Mouse (Mus musculus): ENCODE measurements around the gene Mapkapk2. TPM values are rescaled to one million over a fixed set of nuclear protein-coding genes. Genes with fewer than 3 reads are reported as not detected.

The Mapkapk2 gene
- polyA plus RNA-seq, 1 experiment from 2014 or later: 10.8 TPM

DNA sequence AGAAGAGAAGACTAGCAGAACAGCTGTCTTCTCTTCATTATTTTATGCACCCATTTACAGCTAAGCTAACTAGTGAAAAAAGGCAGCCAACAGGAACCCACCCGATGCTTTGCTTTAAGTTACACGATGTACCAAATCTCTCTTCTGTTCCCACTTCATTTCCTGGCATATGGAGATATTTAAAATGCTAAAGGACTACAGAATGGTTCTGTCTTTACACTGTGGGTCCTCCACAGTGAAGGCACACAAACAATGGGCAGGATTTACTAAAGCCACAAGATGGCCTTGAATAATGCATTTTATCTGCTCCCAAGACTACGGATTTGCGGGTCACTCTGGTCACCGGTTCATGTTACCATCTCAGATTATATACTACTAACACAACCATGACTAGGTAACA lies 39.5 kb upstream of the Mapkapk2 start:
- no peaks in the 10 kb centered on the region for H3K27me3 ChIP-seq (ENCODE audit: control insufficient read depth, insufficient read depth, low read depth, low read length)
- peak overlapping the region; percentile 45 for H3K9ac ChIP-seq (ENCODE audit: low read depth, low read length)
- 12% methylated on average over 5 of the region's 5 CpGs for WGBS (ENCODE audit: insufficient replicate concordance)
- H3K4me1 ChIP-seq (ENCODE audit: control insufficient read depth, low read depth, low read length): peaks cover 27% of the 10 kb centered on the region
- peak overlapping the region; percentile 95 for H3K4me3 ChIP-seq (ENCODE audit: low read depth, low read length)
- no peak for ATAC-seq (ENCODE audit: low read depth)
- H3K27ac ChIP-seq (ENCODE audit: low read length): peak overlapping the region; percentile 76
- H3K4me2 ChIP-seq (ENCODE audit: low read depth, low read length): peak overlapping the region; percentile 77
- H3K36me3 ChIP-seq (ENCODE audit: control insufficient read depth, insufficient read depth): no peaks in the 10 kb centered on the region; the same call in 1 of the 2 replicates
- no peaks in the 10 kb centered on the region for H3K9me3 ChIP-seq (replicated peaks; ENCODE audit: control insufficient read depth, low read length)

DNA sequence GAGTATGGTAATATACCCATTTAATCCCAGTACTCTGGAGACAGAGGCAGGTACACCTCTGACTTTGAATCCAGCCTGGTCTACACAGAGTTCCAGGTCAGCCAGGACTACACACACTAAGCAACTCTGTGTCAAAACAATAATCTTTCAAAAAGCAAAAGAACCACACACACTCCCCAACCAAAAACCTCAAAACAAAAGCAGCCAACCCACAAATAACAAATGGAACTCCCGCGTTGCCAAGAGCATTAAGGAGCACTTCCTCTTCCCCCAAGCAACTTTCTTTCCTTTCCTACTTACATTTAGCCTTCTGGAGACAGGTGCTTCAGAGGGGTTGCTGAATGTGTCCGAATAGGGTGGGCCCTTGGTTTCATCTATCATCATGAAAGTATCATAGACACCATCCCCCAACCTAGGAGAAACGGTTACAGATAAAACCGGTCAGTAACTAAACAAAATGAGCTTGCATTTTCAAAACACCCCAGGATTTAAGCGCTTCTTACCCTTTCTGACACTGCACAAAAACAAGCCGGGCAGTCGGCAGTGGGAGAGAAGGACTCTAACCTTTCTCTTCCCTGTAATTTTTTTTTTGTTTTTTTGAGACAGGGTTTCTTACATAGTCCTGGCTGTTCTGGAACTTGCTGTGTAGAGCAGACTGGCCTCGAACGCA lies 38.5 kb upstream of the Mapkapk2 start:
- Histone ChIP-seq H3K27me3 (ENCODE audit: control insufficient read depth, insufficient read depth, low read depth, low read length) (no peaks in the 10 kb centered on the region), H3K4me3 (ENCODE audit: low read depth, low read length) (peak overlapping the region; percentile 95), H3K36me3 (ENCODE audit: control insufficient read depth, insufficient read depth) (no peaks in the 10 kb centered on the region; the same call in 1 of the 2 replicates), H3K9ac (ENCODE audit: low read depth, low read length) (peak overlapping the region; percentile 45), H3K9me3 (replicated peaks; ENCODE audit: control insufficient read depth, low read length) (no peaks in the 10 kb centered on the region), H3K4me2 (ENCODE audit: low read depth, low read length) (peak overlapping the region; percentile 77), H3K27ac (ENCODE audit: low read length) (peak overlapping the region; percentile 76), H3K4me1 (ENCODE audit: control insufficient read depth, low read depth, low read length) (peaks cover 27% of the 10 kb centered on the region)
- peak; percentile 22 for ATAC-seq (ENCODE audit: low read depth)
- WGBS (ENCODE audit: insufficient replicate concordance): 20% methylated on average over 10 of the region's 10 CpGs

DNA sequence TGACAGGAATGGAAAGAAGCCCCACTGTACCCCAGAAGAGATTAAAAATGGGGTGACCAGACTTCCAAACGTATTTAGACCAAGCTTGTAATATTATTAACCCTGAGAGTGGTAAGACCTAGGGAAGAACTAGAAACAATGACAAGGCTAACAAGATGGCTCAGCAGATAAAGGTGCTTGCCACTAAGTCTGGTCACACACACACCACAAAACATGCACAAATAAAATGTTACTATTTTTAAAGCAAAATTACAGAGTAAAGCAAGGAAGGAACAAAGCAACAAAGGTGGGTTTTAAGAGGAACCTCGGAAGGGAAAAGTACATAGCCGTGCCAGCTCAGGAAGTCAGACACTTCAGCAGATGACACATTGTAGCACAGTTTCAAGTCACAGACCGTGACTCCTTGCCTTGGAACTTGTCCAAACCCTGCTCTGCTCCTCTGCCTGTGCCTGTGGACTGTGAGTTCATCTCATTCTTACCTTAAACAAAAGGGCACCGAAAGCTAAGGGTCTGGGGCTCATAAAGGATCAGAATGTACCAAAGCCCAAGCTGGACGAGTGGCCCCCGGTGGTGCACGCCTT lies 37.4 kb upstream of the Mapkapk2 start:
- 34% methylated on average over 8 of the region's 8 CpGs for WGBS (ENCODE audit: insufficient replicate concordance)
- peak overlapping the region; percentile 71 for H3K27ac ChIP-seq (ENCODE audit: low read length)
- peaks cover 7% of the 10 kb centered on the region for H3K36me3 ChIP-seq (ENCODE audit: control insufficient read depth, insufficient read depth)
- ATAC-seq (ENCODE audit: low read depth): no peak
- peaks cover 27% of the 10 kb centered on the region for H3K4me1 ChIP-seq (ENCODE audit: control insufficient read depth, low read depth, low read length)
- peak overlapping the region; percentile 95 for H3K4me3 ChIP-seq (ENCODE audit: low read depth, low read length)
- H3K9me3 ChIP-seq (replicated peaks; ENCODE audit: control insufficient read depth, low read length): no peaks in the 10 kb centered on the region
- H3K9ac ChIP-seq (ENCODE audit: low read depth, low read length): peak overlapping the region; percentile 45
- H3K4me2 ChIP-seq (ENCODE audit: low read depth, low read length): peak overlapping the region; percentile 77
- H3K27me3 ChIP-seq (ENCODE audit: control insufficient read depth, insufficient read depth, low read depth, low read length): no peaks in the 10 kb centered on the region

DNA sequence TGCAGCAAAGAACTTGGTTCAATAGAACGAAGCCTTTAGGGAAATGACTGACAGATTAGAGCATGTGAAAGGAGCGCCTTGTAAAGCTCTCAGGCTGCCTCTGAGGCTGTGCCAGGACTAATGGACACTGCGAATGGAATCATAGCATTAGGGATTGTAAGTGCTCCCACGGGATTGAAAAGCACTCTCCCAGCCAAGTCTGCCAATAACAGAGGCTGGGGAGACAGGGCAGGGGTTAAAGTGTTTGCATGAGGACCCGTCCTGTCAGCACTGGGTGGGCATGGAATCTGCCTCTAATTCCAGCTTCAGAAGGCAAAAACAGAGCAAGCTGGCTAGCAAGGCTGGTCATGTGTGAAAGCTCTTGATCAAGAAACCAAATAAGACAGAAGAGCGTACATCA lies 36.6 kb upstream of the Mapkapk2 start:
- Histone ChIP-seq H3K36me3 (ENCODE audit: control insufficient read depth, insufficient read depth) (peaks cover 16% of the 10 kb centered on the region), H3K4me3 (ENCODE audit: low read depth, low read length) (peak overlapping the region; percentile 95), H3K4me1 (ENCODE audit: control insufficient read depth, low read depth, low read length) (peaks cover 23% of the 10 kb centered on the region), H3K9me3 (replicated peaks; ENCODE audit: control insufficient read depth, low read length) (no peaks in the 10 kb centered on the region), H3K4me2 (ENCODE audit: low read depth, low read length) (peak overlapping the region; percentile 77), H3K27ac (ENCODE audit: low read length) (0 out of 2 replicates have a peak overlapping the region, but pooled peaks have one; percentile 29), H3K27me3 (ENCODE audit: control insufficient read depth, insufficient read depth, low read depth, low read length) (no peaks in the 10 kb centered on the region), H3K9ac (ENCODE audit: low read depth, low read length) (peak overlapping the region; percentile 31; the same call in 1 of the 2 replicates)
- WGBS (ENCODE audit: insufficient replicate concordance): 83% methylated on average over 6 of the region's 6 CpGs
- no peak for ATAC-seq (ENCODE audit: low read depth)

- 10% methylated on average over 11 of the region's 11 CpGs for WGBS (ENCODE audit: insufficient replicate concordance)
These were observed 28.5 kb upstream of the Mapkapk2 start for GRCm38 (mm10) chr1:131125987-131126744.

GRCm38 (mm10) chr1:131123522-131124265 lies 26.1 kb upstream of the Mapkapk2 start:
- Histone ChIP-seq H3K27ac (ENCODE audit: low read length) (no peak overlapping the region), H3K4me2 (ENCODE audit: low read depth, low read length) (no peak overlapping the region), H3K9ac (ENCODE audit: low read depth, low read length) (no peak overlapping the region), H3K9me3 (replicated peaks; ENCODE audit: control insufficient read depth, low read length) (no peaks in the 10 kb centered on the region), H3K27me3 (ENCODE audit: control insufficient read depth, insufficient read depth, low read depth, low read length) (no peaks in the 10 kb centered on the region), H3K4me3 (ENCODE audit: low read depth, low read length) (no peak overlapping the region), H3K36me3 (ENCODE audit: control insufficient read depth, insufficient read depth) (peaks cover 10% of the 10 kb centered on the region), H3K4me1 (ENCODE audit: control insufficient read depth, low read depth, low read length) (peaks cover 36% of the 10 kb centered on the region)
- no peak for ATAC-seq (ENCODE audit: low read depth)
- 58% methylated on average over 10 of the region's 10 CpGs for WGBS (ENCODE audit: insufficient replicate concordance)

More at GRCm38 (mm10) chr1:131125987-131126744, 28.5 kb upstream of the Mapkapk2 start:
- Histone ChIP-seq H3K27me3 (ENCODE audit: control insufficient read depth, insufficient read depth, low read depth, low read length) (no peaks in the 10 kb centered on the region), H3K4me3 (ENCODE audit: low read depth, low read length) (peak overlapping the region; percentile 50), H3K36me3 (ENCODE audit: control insufficient read depth, insufficient read depth) (peaks cover 30% of the 10 kb centered on the region), H3K4me1 (ENCODE audit: control insufficient read depth, low read depth, low read length) (peaks cover 36% of the 10 kb centered on the region), H3K27ac (ENCODE audit: low read length) (peak overlapping the region; percentile 99), H3K9ac (ENCODE audit: low read depth, low read length) (peak overlapping the region; percentile 67), H3K4me2 (ENCODE audit: low read depth, low read length) (peak overlapping the region; percentile 76), H3K9me3 (replicated peaks; ENCODE audit: control insufficient read depth, low read length) (no peaks in the 10 kb centered on the region)
- peak; percentile 98 for ATAC-seq (ENCODE audit: low read depth)

GRCm38 (mm10) chr1:131121987-131122386 lies 24.4 kb upstream of the Mapkapk2 start:
- Histone ChIP-seq H3K4me3 (ENCODE audit: low read depth, low read length) (no peak overlapping the region), H3K27ac (ENCODE audit: low read length) (no peak overlapping the region), H3K27me3 (ENCODE audit: control insufficient read depth, insufficient read depth, low read depth, low read length) (no peaks in the 10 kb centered on the region), H3K9ac (ENCODE audit: low read depth, low read length) (no peak overlapping the region), H3K4me2 (ENCODE audit: low read depth, low read length) (no peak overlapping the region), H3K9me3 (replicated peaks; ENCODE audit: control insufficient read depth, low read length) (no peaks in the 10 kb centered on the region), H3K36me3 (ENCODE audit: control insufficient read depth, insufficient read depth) (no peaks in the 10 kb centered on the region), H3K4me1 (ENCODE audit: control insufficient read depth, low read depth, low read length) (peaks cover 27% of the 10 kb centered on the region)
- 26% methylated on average over 3 of the region's 3 CpGs for WGBS (ENCODE audit: insufficient replicate concordance)
- no peak for ATAC-seq (ENCODE audit: low read depth)

- peak; percentile 58 for ATAC-seq (ENCODE audit: low read depth)
- H3K9ac ChIP-seq (ENCODE audit: low read depth, low read length): no peak overlapping the region
- no peaks in the 10 kb centered on the region; the same call in 1 of the 2 replicates for H3K4me1 ChIP-seq (ENCODE audit: control insufficient read depth, low read depth, low read length)
- no peaks in the 10 kb centered on the region; the same call in 1 of the 2 replicates for H3K27me3 ChIP-seq (ENCODE audit: control insufficient read depth, insufficient read depth, low read depth, low read length)
- H3K9me3 ChIP-seq (replicated peaks; ENCODE audit: control insufficient read depth, low read length): no peaks in the 10 kb centered on the region
- no peak overlapping the region for H3K4me2 ChIP-seq (ENCODE audit: low read depth, low read length)
- H3K4me3 ChIP-seq (ENCODE audit: low read depth, low read length): no peak overlapping the region
- H3K36me3 ChIP-seq (ENCODE audit: control insufficient read depth, insufficient read depth): no peaks in the 10 kb centered on the region
- WGBS (ENCODE audit: insufficient replicate concordance): 34% methylated on average over 2 of the region's 2 CpGs
- no peak overlapping the region for H3K27ac ChIP-seq (ENCODE audit: low read length)
These were observed 21.4 kb upstream of the Mapkapk2 start for GRCm38 (mm10) chr1:131119026-131119425.

Measured in liver, embryonic 16.5 days (tissue).